Mouse (Mus musculus) hindbrain, embryonic 13.5 days (tissue): Measurements from ENCODE around the gene Elfn2. TPM values are rescaled to one million over a fixed set of nuclear protein-coding genes. Genes with fewer than 3 reads are reported as not detected.

ENCODE experiments used
- ATAC-seq: fragments of 200-750 bp; cut with Nextera tagmentation; 2 replicates; pipeline ENCODE4 v1.8.0; 2017; ENCODE audit warnings: moderate TSS enrichment; ENCODE audit not compliant: low FRiP score
- H3K27ac ChIP-seq: fragments of 300-500 bp; sonication (generic); 2 replicates; pipeline ENCODE4 v1.5.1; 2015; ENCODE audit warnings: inconsistent platforms, mild to moderate bottlenecking, moderate library complexity
- H3K27me3 ChIP-seq: fragments of 300-500 bp; sonication (generic); 2 replicates; pipeline ENCODE4 v1.6.1; 2015; ENCODE audit warnings: mild to moderate bottlenecking, inconsistent platforms
- H3K36me3 ChIP-seq: fragments of 300-500 bp; sonication (generic); 2 replicates; pipeline ENCODE4 v1.6.1; 2015; ENCODE audit warnings: mild to moderate bottlenecking, inconsistent platforms
- H3K4me1 ChIP-seq: fragments of 300-500 bp; sonication (generic); replicated peaks from 2 replicates; pipeline ENCODE4 v1.6.1; 2015; ENCODE audit warnings: inconsistent platforms
- H3K4me2 ChIP-seq: fragments of 300-500 bp; sonication (generic); 2 replicates; pipeline ENCODE4 v1.6.1; 2015; ENCODE audit warnings: inconsistent platforms, mild to moderate bottlenecking, moderate library complexity
- H3K4me3 ChIP-seq: fragments of 300-500 bp; sonication (generic); 2 replicates; pipeline ENCODE4 v1.5.1; 2015; ENCODE audit warnings: mild to moderate bottlenecking, inconsistent platforms
- H3K9ac ChIP-seq: fragments of 300-500 bp; sonication (generic); 2 replicates; pipeline ENCODE4 v1.6.1; 2015; ENCODE audit warnings: mild to moderate bottlenecking, inconsistent platforms
- H3K9me3 ChIP-seq: fragments of 300-500 bp; sonication (generic); 2 replicates; pipeline ENCODE4 v1.6.1; 2016; ENCODE audit warnings: inconsistent platforms
- WGBS: fragments of 180-500 bp; shearing (Covaris S2); methylation state at CpG from one replicate; pipeline ENCODE4 v1.1.7; 2015; 5-methylcytosine and 5-hydroxymethylcytosine counted together
- polyA plus RNA-seq: library from polyadenylated mRNA; unstranded; fragments of >200 nt; fragmentation: Nextera tagmentation; extraction: Ambion mirVana; gene quantifications from 2 replicates; pipeline ENCODE4 v1.2.1, GENCODE M21; 2015

Gene Elfn2
- polyA plus RNA-seq, 1 experiment from 2014 or later = 4.6 TPM

GRCm38 (mm10) chr15:78699513-78699912 lies 19.1 kb downstream of the Elfn2 start:
- WGBS = 75% methylated on average over 3 of the region's 3 CpGs
- Histone ChIP-seq H3K4me1 (peaks cover 29% of the 10 kb centered on the region), H3K9me3 (no peaks in the 10 kb centered on the region), H3K4me2 (no peak overlapping the region), H3K4me3 (no peak overlapping the region), H3K36me3 (no peaks in the 10 kb centered on the region), H3K27me3 (no peaks in the 10 kb centered on the region), H3K9ac (no peak overlapping the region), H3K27ac (no peak overlapping the region)
- no peak for ATAC-seq

- Histone ChIP-seq H3K4me1 (peaks cover 21% of the 10 kb centered on the region), H3K9me3 (no peaks in the 10 kb centered on the region), H3K9ac (no peak overlapping the region), H3K4me2 (no peak overlapping the region), H3K4me3 (no peak overlapping the region), H3K36me3 (no peaks in the 10 kb centered on the region), H3K27me3 (no peaks in the 10 kb centered on the region), H3K27ac (peak overlapping the region; percentile 30; the same call in 1 of the 2 replicates)
- no peak; the same call in 1 of the 2 replicates for ATAC-seq
- 75% methylated on average over 13 of the region's 13 CpGs for WGBS
Observed at GRCm38 (mm10) chr15:78698491-78699135, 20.0 kb downstream of the Elfn2 start.

DNA sequence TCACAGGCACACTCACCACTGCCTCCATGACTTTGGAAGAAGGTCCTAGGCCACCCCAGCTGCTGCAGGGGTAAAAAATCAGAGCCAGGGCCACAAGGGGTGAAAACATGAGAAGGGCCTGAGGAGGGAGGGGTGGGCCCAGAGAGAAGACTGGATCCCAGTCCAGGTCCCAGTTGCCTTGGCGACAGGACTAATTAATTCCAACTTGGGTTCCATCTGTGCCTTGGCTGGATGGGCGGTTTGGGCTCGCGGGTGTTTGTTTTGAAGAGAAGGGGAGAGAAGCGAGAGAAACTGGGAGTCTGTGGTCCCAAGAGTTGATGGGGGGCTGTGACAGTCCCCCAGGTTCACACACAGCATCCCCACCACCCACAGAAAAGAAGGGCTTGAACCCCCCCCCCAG lies 20.5 kb downstream of the Elfn2 start:
- Histone ChIP-seq H3K27ac (peak overlapping the region; percentile 30; the same call in 1 of the 2 replicates), H3K9ac (no peak overlapping the region)
- ATAC-seq = no peak

GRCm38 (mm10) chr15:78695745-78696144 lies 22.8 kb downstream of the Elfn2 start:
- H3K4me1 ChIP-seq = peaks cover 28% of the 10 kb centered on the region
- ATAC-seq = no peak
- H3K4me2 ChIP-seq = no peak overlapping the region
- no peaks in the 10 kb centered on the region for H3K36me3 ChIP-seq
- 51% methylated on average over 5 of the region's 5 CpGs for WGBS
- no peak overlapping the region for H3K9ac ChIP-seq
- 0 out of 2 replicates have a peak, but pooled peaks cover 2% of the 10 kb centered on the region for H3K27me3 ChIP-seq
- H3K4me3 ChIP-seq = no peak overlapping the region
- H3K9me3 ChIP-seq = no peaks in the 10 kb centered on the region
- no peak overlapping the region for H3K27ac ChIP-seq

More for the DNA sequence above, 20.5 kb downstream of the Elfn2 start:
- H3K36me3 ChIP-seq = no peaks in the 10 kb centered on the region
- no peak overlapping the region for H3K4me2 ChIP-seq
- 20% methylated on average over 5 of the region's 5 CpGs for WGBS
- H3K4me1 ChIP-seq = peaks cover 21% of the 10 kb centered on the region
- no peaks in the 10 kb centered on the region for H3K9me3 ChIP-seq
- no peak overlapping the region for H3K4me3 ChIP-seq
- 0 out of 2 replicates have a peak, but pooled peaks cover 2% of the 10 kb centered on the region for H3K27me3 ChIP-seq

DNA sequence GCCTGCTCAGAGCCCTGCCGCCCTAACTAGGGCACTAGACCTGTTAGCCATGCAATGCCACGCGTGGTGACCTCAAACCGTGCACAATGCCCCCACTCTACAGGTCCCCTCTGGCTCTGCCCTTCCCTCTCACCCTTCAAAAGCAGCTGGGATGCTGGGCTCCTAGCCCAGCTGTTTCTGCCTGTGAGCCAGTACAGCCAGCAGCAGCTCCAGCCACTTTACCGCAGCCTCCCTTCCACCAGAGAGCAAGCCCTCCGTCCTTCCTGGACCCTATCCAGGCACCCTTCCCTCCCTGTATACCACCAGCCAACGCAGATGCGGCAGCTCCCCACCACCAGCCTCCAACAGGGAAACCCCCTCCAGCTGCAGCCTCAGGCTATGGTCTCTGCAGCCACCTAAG lies 26.1 kb downstream of the Elfn2 start:
- 0 out of 2 replicates have a peak overlapping the region, but pooled peaks have one; percentile 52 for H3K27ac ChIP-seq
- 0 out of 2 replicates have a peak overlapping the region, but pooled peaks have one; percentile 31 for H3K9ac ChIP-seq
- no peak overlapping the region for H3K4me3 ChIP-seq
- H3K4me2 ChIP-seq = no peak overlapping the region
- no peaks in the 10 kb centered on the region for H3K36me3 ChIP-seq
- H3K9me3 ChIP-seq = no peaks in the 10 kb centered on the region
- H3K27me3 ChIP-seq = 0 out of 2 replicates have a peak, but pooled peaks cover 2% of the 10 kb centered on the region
- ATAC-seq = no peak
- WGBS = 63% methylated on average over 8 of the region's 8 CpGs
- H3K4me1 ChIP-seq = peaks cover 33% of the 10 kb centered on the region

DNA sequence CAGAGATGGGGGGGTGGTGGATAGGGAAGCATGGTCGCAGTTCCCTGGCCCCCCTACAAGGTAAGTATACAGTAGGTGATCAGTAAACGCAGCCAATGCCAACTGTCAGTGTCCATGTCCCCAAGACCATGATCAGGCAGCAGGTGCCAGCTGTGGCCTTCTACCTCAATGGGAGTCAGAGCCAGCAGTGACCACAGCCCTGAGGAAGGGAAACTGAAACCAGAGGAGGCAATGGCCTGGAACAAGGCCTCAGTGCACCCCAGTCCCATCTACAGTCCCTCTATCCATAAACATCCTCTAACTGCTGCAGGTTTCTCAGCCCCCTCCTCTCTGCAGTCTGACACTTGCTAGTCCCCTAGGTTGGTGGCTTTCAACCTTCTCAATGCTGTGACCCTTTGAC lies 27.9 kb downstream of the Elfn2 start:
- no peak for ATAC-seq
- Histone ChIP-seq H3K27me3 (0 out of 2 replicates have a peak, but pooled peaks cover 2% of the 10 kb centered on the region), H3K27ac (no peak overlapping the region), H3K36me3 (no peaks in the 10 kb centered on the region), H3K9me3 (no peaks in the 10 kb centered on the region), H3K4me3 (no peak overlapping the region), H3K4me1 (peaks cover 44% of the 10 kb centered on the region), H3K9ac (no peak overlapping the region), H3K4me2 (no peak overlapping the region)
- WGBS = 88% methylated on average over 2 of the region's 2 CpGs

- Histone ChIP-seq H3K9me3 (no peaks in the 10 kb centered on the region), H3K4me1 (peaks cover 73% of the 10 kb centered on the region), H3K27me3 (no peaks in the 10 kb centered on the region), H3K36me3 (no peaks in the 10 kb centered on the region), H3K9ac (peak overlapping the region; percentile 51; the same call in 1 of the 2 replicates), H3K4me3 (no peak overlapping the region), H3K27ac (peak overlapping the region; percentile 85), H3K4me2 (no peak overlapping the region)
- no peak for ATAC-seq
- 67% methylated on average over 7 of the region's 7 CpGs for WGBS
Observed at GRCm38 (mm10) chr15:78686910-78687309, 31.7 kb downstream of the Elfn2 start.

DNA sequence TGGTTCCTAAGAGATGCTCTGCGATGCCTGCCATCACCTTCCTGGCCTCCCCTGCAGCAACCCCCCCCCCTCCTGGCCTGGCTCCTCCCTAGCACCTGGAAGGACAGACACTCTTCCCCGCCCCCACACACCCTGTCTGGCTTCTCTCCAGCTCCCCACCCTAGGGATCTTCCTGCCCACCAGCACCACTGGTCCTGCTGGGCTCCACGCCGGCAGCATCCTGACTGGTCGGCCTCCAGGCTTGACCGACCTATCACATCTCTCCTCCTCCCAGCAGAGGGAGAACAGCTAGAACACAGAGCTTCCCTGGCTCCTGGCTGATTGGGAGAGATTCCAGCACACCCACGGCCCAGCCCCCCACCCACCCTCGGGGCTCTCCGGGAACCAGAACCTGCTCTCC lies 34.5 kb downstream of the Elfn2 start:
- Histone ChIP-seq H3K27me3 (no peaks in the 10 kb centered on the region), H3K27ac (peak overlapping the region; percentile 89), H3K4me1 (peaks cover 93% of the 10 kb centered on the region), H3K4me3 (no peak overlapping the region), H3K9ac (peak overlapping the region; percentile 43), H3K4me2 (0 out of 2 replicates have a peak overlapping the region, but pooled peaks have one; percentile 2), H3K9me3 (no peaks in the 10 kb centered on the region), H3K36me3 (no peaks in the 10 kb centered on the region)
- 4% methylated on average over 9 of the region's 9 CpGs for whole genome bisulfite sequencing
- peak; percentile 38; the same call in 1 of the 2 replicates for ATAC-seq

- 0 out of 2 replicates have a peak, but pooled peaks have one; percentile 6 for ATAC-seq
Observed at GRCm38 (mm10) chr15:78683474-78683873, 35.1 kb downstream of the Elfn2 start.

GRCm38 (mm10) chr15:78681781-78682180 lies 36.8 kb downstream of the Elfn2 start:
- Histone ChIP-seq H3K36me3 (no peaks in the 10 kb centered on the region), H3K27me3 (peaks cover 11% of the 10 kb centered on the region; the same call in 1 of the 2 replicates), H3K9me3 (no peaks in the 10 kb centered on the region), H3K27ac (peak overlapping the region; percentile 60; the same call in 1 of the 2 replicates), H3K4me3 (no peak overlapping the region), H3K4me1 (peaks cover 88% of the 10 kb centered on the region), H3K9ac (peak overlapping the region; percentile 46; the same call in 1 of the 2 replicates), H3K4me2 (no peak overlapping the region)
- 46% methylated on average over 8 of the region's 8 CpGs for WGBS
- no peak for ATAC-seq

More at GRCm38 (mm10) chr15:78683474-78683873, 35.1 kb downstream of the Elfn2 start:
- Histone ChIP-seq H3K36me3 (no peaks in the 10 kb centered on the region), H3K27me3 (peaks cover 4% of the 10 kb centered on the region; the same call in 1 of the 2 replicates), H3K27ac (peak overlapping the region; percentile 89), H3K9ac (peak overlapping the region; percentile 43; the same call in 1 of the 2 replicates), H3K4me2 (no peak overlapping the region), H3K4me3 (no peak overlapping the region), H3K9me3 (no peaks in the 10 kb centered on the region), H3K4me1 (peaks cover 92% of the 10 kb centered on the region)
- 16% methylated on average over 8 of the region's 8 CpGs for WGBS

DNA sequence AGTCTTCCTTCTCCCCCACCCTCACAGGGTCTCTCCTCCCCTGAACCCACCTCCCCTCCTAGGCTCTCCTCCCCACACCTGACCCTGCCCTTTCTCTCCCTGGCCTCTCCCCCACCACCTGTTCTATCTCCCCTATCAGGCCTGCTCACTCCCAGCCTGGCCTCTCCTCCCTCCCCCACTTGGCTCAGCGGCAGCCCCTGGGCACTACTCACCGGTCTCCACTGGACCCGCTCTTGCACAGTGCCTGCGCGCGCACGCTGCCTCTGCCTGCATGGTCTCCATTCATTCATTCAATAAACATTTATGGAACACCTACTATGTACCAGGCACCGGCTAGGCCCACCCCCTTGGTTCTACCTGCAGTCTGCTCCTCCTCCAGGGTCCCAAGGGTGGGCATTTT lies 37.3 kb downstream of the Elfn2 start:
- H3K36me3 ChIP-seq = no peaks in the 10 kb centered on the region
- H3K9ac ChIP-seq = peak overlapping the region; percentile 46; the same call in 1 of the 2 replicates
- 74% methylated on average over 8 of the region's 8 CpGs for WGBS
- peak overlapping the region; percentile 60 for H3K27ac ChIP-seq
- H3K27me3 ChIP-seq = peaks cover 11% of the 10 kb centered on the region; the same call in 1 of the 2 replicates
- H3K4me1 ChIP-seq = peaks cover 89% of the 10 kb centered on the region
- no peak overlapping the region for H3K4me3 ChIP-seq
- ATAC-seq = no peak
- H3K9me3 ChIP-seq = no peaks in the 10 kb centered on the region
- no peak overlapping the region for H3K4me2 ChIP-seq

DNA sequence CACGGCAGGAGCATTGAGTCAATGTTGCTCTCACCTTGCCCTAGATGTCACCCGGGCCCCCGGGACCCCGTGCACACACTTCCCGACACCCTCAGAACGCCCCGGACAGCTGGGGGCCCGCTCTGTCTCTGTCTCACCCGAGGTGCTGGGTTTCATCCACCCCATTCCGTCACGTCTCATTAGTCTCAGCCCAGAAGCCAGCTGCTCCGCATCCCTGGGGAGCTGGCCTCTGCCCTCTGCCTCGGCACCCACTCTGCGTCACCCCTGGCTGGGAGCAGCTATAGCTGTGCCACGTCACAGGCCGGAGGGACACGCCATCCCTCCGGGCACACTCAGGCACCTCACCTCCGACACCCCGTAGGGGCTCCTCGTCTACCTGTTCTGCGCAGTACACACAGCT lies 38.3 kb downstream of the Elfn2 start:
- H3K4me3 ChIP-seq = no peak overlapping the region
- H3K9me3 ChIP-seq = no peaks in the 10 kb centered on the region
- 44% methylated on average over 22 of the region's 22 CpGs for WGBS
- peak overlapping the region; percentile 60 for H3K27ac ChIP-seq
- no peak overlapping the region for H3K4me2 ChIP-seq
- H3K36me3 ChIP-seq = no peaks in the 10 kb centered on the region
- H3K4me1 ChIP-seq = peaks cover 89% of the 10 kb centered on the region
- H3K9ac ChIP-seq = peak overlapping the region; percentile 49
- peaks cover 11% of the 10 kb centered on the region; the same call in 1 of the 2 replicates for H3K27me3 ChIP-seq
- no peak for ATAC-seq
